Mouse (Mus musculus) skeletal muscle tissue, adult 2 months (tissue): ENCODE results near the gene Kdm2b.
"Not testable (repeated sequence)": the region's sequence is repeated elsewhere in the genome, so short reads cannot be mapped to it uniquely, and the experiment has no call there.

Source experiments
- DNase-seq: peaks from one replicate; pipeline ENCODE4 v3.0.0-alpha.2; 2012; ENCODE audit warnings: low read depth, low spot score

Gene Kdm2b

GRCm38 (mm10) chr5:122978970-122979369, 10.7 kb downstream of the Kdm2b start:
- DNase-seq = no peak

- DNase-seq = not testable (repeated sequence)
Observed at GRCm38 (mm10) chr5:122974701-122975100, 14.9 kb downstream of the Kdm2b start.

GRCm38 (mm10) chr5:122972116-122972515, 17.5 kb downstream of the Kdm2b start:
- DNase-seq = no peak

DNA sequence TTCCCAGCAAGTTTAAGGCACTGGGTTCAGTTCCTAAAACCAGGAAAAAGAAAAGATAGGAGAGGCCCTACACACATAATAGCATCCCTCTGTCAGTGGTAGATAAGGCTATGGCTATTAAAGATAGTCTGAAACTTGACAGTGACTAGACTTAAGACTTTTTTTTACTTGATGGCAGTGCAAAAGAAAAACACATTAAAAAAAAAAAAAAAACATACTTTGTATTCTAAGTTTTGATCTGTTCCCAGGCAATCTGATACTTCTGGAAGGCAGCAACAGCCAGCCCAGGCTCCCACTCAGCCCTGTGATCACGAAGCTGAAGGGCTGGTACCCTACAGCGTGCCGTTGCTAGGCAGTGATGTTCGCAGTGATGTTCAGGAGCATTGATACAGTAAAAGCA, 18.2 kb downstream of the Kdm2b start:
- no peak for DNase-seq

- no peak for DNase-seq
Observed at GRCm38 (mm10) chr5:122970056-122970455, 19.6 kb downstream of the Kdm2b start.

DNA sequence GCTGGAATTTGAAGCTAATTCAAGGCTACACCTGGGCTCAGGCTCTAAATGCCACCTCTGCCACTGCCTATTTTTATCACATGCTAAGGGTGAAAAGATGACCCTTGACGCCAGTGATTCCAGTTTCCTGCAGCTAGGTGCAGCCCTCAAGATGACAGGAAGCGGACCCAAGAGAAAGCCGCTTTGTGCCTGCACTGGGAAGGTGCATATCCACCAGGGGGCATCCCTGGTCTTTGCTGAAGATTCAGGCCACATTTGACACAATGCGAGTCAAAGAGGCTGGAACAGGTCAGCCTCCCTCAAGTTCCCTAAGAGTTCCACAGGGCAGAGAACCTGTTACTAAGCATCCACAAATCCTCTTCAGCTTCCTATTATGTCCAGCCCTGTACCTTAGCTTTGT, 21.3 kb downstream of the Kdm2b start:
- peak; percentile 69 for DNase-seq

- DNase-seq = no peak
Observed at GRCm38 (mm10) chr5:122965427-122965826, 24.2 kb downstream of the Kdm2b start.

- no peak for DNase-seq
Observed at GRCm38 (mm10) chr5:122964853-122965252, 24.8 kb downstream of the Kdm2b start.

DNA sequence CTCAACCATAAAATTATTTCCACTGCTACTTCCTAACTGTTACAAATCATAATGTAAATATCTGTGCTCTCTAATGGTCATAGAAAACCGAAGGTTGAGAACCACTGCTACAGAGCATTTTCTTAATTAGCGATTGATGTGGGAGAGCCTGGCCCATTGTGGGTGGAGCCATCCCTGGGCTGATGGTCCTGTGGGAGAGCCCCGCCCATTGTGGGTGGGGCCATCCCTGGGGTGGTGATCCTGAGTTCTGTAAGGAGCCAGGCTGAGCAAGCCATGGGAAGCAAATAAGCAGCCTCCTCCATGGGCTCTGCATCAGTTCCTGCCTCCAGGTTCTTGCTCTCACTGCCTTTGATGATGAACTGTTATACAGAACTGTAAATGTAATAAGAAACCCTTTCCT, 27.7 kb downstream of the Kdm2b start:
- no peak for DNase-seq

DNA sequence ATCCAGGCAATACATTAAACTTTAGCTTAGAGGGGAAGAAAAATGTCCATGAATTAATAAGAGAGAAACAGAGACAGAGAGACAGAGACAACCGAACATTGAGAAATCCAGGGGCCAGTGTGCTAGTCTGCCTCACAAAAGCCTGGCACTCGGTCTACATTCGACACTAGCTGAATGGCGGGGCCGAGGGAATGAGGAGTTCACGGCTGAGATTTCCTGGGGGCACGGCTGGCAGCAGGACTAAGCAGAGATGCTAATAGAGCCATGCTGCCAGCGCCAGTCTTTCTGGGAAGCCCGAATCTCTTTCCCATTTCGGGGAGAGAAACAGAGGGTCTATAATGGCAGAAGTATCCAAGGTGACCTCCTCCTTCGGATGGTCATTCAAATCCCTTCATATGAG, 30.2 kb downstream of the Kdm2b start:
- DNase-seq = no peak

- DNase-seq = no peak
Observed at GRCm38 (mm10) chr5:122956059-122956458, 33.6 kb downstream of the Kdm2b start.

GRCm38 (mm10) chr5:122951913-122952641, 37.5 kb downstream of the Kdm2b start:
- no peak for DNase-seq

- DNase-seq = peak; percentile 40
Observed at GRCm38 (mm10) chr5:122951056-122951912, 38.3 kb downstream of the Kdm2b start.

- no peak for DNase-seq
Observed at GRCm38 (mm10) chr5:122950329-122950953, 39.2 kb downstream of the Kdm2b start.

DNA sequence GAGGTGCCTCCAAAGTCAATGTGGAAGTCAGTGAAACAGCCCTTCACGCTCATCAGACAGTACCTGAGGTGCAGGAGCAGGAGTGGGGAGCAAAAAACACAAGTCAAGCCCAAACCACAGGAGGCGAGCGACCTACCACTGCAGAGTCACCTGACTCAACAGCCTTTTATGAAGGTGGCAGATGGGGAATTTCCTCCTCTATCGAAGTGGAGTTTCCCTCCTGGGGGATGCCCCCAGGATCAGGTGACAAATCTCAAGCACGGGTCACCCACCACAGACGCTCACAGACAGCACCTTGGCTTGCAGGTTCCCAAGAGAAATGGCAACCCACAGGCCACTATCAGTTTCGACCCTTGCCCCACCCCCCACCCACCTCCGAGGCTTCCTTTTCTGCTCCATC, 40.5 kb downstream of the Kdm2b start:
- DNase-seq = no peak

DNA sequence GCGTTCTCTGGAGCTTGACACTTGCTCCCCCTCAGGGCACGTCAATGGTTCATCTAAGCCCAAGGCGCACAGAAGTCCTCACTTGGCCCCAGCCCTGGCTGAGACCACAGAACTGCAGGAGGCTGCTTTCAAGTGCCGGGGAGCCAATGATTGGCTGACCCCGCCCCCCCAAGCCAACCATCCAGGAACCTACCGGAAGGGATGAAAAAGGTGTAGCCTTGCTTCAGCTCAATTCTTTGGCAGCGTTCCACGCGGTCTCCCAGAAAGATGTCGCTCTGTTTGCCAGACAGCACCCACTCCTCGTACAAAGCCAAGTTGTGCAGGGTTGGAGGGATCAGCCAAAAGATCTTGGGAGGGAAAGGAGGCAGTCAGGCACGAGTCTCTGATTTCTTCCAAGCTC, 42.1 kb downstream of the Kdm2b start:
- DNase-seq = no peak

- no peak for DNase-seq
Observed at GRCm38 (mm10) chr5:122938676-122939075, 50.9 kb downstream of the Kdm2b start.

GRCm38 (mm10) chr5:122937958-122938540, 51.6 kb downstream of the Kdm2b start:
- DNase-seq = no peak

GRCm38 (mm10) chr5:122937031-122937430, 52.6 kb downstream of the Kdm2b start:
- DNase-seq = no peak

DNA sequence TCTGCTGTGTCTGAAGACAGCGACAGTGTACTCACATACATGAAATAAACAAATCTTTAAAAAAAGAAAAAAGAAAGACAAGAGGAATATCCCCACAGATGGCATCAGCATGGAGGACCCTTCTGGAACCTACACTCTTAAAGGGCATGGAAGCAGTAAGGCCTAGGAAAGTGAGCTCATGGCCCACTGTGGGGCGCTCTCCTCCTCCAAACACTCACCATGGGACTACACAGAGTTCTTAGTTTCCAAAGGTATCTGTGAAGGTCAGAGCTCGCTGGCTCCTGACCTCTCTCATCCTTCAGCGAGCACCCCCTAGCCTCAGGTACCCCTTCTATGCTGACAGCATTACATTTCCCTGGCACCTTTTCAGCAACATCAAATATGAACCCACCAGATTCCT, 53.8 kb downstream of the Kdm2b start:
- DNase-seq = no peak

DNA sequence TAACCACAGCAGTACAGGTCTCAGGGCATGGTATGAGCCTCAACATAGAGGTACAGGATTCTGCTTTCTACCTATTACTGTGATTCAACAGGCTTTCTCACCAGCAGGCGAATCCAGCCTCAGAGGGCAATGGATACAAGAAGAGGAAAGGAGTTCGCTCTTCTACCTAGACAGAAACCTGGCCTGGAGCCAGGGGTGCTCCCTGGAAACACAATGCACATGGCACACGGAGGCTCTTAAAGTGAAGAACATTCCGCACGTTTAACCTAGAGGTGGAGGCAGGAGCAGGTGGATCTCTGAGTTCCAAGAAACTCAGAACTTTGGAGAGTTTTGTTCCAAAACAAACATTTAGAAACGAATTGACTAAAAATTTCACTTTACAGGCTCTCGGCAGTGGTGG, 58.6 kb downstream of the Kdm2b start:
- no peak for DNase-seq

DNA sequence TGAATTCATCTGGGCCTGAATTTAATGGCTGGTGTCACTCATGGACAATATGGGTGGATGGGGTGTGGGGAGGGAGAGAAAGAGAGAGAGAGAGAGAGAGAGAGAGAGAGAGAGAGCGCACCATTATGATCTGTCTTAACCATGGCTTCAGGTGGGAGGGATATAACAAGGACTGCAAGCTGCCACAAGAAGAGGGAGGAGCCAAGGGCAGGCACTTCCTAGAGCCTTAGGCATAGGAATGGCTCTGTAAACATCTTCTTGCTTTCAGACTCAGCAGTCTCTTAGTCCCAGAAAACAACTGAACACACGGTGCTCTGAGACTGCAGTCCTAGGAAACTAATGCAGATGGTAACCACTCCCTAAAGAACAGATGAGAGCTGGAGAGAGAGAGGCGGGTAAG, 61.3 kb downstream of the Kdm2b start:
- no peak for DNase-seq
